Mouse (Mus musculus) layer of hippocampus, adult 9-11 months (tissue): Measurements from ENCODE around the gene Vmn1r232.
A peak's percentile ranks its signal among the peaks of the same experiment; 100 is the strongest.

Experiments
- DNase-seq: peaks from one replicate; pipeline ENCODE4 v3.0.0; 2022

The Vmn1r232 gene

DNA sequence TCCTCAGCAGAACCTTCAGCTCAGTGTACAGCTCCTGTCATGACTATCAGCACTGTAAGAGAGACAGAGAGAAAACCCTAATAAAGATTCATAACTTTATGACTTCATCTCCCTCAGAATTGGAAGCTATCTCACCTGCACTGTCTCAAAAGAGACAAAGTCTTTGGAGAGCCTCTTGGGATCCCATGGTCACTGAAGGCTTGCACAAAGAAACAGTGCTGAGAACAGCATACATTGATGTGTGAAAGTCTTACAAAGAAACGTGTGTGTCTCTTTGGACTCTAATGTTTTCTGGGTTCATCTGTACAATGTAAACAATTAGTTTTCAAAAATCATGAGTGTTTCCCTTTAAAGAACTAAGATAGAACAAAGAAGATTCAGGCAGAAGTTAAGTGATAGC lies at the start of gene Vmn1r232:
TSS of gene Vmn1r232 (minus strand) at position 101 of the 400 bp plus-strand sequence.
- no peak for DNase-seq

DNA sequence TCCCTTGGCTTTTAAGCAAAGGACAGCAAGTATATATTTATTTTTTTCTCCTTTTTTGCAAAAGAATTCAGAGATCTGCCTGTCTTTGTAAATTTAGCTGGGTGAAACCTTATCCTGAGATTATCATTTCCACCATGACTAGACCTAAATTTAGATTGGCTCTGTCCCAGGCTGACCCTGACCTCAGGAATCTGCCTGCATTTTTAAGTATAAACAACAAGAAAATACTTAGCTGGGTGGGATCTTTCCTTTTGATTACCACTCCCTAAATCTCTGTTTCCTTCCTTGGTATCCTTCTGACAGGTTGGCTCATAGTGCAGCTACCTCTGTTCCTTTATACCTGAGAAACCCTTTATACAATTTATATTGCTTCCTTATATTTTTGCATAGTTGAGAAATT lies 47.2 kb upstream of the Vmn1r232 start:
- DNase-seq: no peak

DNA sequence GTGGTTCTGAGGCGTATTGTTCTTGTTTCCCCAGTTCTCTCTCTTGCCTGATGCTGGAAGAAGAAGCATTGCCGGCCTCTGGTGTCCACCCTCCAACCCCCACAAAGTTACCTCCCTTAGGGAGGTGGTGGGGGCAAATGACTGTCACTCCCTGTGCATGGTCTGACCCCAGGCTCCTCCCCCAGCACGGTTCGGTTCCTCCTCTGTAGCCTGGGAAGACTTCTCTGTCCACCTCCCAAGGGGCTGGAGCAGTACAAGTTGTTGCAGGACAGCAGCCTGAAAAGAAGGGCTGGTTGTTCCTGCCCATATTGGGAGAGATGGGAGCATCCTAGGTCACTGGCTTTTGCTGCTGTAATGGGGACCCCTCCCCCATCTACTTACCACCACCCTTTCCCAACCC lies 45.9 kb upstream of the Vmn1r232 start:
- no peak for DNase-seq

DNA sequence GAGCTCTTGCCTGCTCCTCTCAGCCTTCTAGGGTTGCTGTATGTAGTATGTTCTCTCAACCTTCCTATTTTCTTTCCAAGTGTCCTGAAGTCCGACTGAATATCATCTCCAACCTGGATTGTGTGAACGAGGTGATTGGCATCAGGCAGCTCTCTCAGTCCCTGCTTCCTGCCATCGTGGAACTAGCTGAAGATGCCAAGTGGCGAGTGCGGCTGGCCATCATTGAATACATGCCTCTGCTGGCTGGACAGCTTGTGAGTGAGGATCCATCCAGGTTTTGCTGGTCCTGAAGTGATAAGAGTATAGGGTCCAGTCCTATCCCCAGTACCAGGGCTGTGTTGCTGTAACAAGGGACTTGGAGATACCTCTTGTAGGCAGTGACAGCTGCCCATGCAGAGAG lies 40.9 kb upstream of the Vmn1r232 start:
- DNase-seq: no peak

DNA sequence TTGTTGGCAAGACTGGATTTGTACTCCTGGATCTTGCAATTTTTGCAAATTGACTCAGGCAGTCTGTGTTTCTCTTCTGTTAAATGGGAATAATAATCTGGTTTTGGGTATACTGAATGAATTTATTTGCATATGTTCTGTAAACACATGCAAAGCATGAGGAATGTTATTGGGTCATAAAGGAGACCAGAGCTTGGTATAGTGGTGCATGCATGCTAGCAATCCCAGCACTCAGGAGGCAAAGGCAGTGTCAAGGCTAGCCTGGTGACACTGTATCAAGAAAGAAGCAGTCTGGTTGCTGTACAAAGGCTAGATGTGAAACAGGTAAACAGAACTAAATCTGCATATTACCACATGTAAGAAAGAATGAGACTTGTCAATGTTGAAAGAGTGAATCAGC lies 27.1 kb upstream of the Vmn1r232 start:
- no peak for DNase-seq

DNA sequence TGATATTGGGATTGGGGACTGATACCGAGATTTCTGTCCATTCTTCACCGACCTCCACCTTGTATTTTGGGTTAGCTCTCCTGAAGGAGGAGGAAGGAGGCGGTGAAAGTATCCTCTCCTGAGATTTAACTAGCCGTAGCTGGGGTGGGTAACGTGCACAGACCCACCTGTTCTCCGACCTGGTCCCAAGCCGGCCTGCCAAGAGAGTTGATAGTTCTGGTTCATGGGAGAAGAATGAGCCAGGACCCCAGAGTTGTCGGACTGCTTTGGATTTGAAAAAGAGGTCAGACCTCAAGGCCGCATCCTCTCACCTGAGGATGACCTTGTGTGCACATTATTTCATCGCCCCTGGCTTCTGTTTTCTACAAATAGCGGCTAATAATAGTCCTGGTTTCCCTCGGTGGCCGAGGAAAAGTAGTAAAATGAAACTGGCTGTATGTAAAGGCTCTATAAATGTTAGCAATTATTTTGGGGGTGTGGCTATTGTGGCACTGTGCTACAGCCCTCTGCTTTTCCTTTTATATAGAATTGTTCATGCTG lies 26.6 kb upstream of the Vmn1r232 start:
- no peak for DNase-seq

DNA sequence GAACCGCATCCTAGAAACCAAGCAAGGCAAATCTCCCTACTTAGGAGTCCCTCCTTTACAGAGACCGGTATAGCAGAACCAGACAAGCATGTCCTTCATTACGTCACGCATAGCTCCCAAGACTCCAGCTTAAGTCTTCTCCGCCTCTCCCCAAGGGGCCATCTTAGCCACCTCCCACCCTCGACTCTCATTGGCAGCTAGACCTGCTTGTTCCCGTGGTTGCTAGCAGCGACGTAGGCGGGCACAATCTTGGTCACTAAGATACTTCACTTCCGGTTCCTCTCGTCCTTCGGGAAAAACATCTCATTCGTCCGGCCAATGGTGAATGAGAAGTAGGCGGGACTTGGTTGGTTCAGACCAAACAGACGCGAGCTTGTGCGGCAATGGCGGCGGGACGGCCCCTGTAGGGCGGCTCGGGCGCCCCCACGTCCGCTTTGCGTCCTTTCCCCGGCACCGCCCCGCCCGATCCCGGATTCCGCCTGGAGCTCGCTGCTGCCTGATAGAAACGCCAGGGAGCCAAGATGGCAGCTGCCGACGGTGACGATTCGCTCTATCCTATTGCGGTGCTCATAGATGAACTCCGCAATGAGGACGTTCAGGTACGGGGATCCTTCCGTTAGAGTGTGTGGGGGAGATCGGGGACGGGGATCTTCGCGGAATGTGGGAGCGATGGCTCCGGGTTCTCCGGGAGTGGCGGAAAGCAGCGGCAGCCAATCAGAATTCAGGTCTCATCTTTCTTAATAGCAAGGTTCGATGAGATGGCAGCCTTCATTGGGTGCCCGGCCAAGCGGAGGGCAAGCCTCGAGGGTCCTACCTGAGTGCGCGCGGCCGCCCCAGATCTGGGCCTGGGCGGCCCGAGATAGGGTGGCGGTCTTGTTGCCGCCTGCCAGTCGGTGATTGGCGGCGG lies 25.7 kb upstream of the Vmn1r232 start, which contains the start of gene Ppp2r1a:
TSS of gene Ppp2r1a (plus strand) at position 327 of the 907 bp plus-strand sequence.
- DNase-seq: peak; percentile 100

DNA sequence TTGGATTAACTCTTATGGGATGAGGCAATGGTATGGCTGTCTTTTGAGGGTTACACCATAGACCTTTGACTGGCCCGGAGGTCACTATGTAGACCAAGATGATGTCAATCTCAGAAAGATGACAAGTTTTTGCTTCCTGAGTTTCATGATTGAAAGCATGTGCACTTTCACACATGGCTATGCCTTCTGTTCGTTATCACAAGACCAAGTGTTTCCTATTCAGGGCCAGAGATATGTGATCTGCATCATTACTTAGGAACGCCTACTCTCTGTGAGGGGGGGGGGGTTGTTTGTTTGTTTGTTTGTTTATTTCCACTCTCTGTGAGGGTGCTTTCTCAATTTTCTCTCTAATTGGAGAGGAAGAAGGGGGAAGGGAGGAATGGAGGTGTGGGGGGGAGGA lies 24.7 kb upstream of the Vmn1r232 start:
- DNase-seq: no peak

DNA sequence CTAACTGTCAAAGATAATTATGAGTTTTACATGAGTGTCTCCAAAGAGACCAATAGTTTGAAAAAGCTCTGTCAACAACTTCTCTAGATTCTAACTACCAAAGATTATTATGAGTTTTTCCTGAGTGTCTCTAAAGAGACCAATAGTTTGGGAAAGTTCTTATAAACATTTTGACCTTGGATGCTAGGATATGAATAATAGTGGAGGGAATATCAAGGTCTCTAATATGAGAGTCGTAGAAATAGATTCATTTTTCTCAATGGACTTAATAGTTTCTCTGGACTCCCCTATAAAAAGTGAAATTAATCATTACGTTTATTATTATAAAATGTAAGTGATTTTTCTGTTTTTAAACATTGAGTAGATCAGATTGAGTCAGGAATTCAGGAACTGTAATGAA lies 14.5 kb downstream of the Vmn1r232 start, which contains the start of gene Vmn1r231:
TSS of gene Vmn1r231 (minus strand) at position 101 of the 400 bp plus-strand sequence.
- DNase-seq: no peak
